Mouse (Mus musculus): ENCODE data around the gene Tbxas1. TPM values are rescaled to one million over a fixed set of nuclear protein-coding genes. Genes with fewer than 3 reads are reported as not detected.

The Tbxas1 gene
- polyA plus RNA-seq, 1 experiment from 2014 or later: 12.8 TPM

GRCm38 (mm10) chr6:39022461-39023181 lies 147.4 kb downstream of the Tbxas1 start:
- H3K9me3 ChIP-seq (replicated peaks; ENCODE audit: control insufficient read depth, low read length): no peaks in the 10 kb centered on the region; the same call in 1 of the 2 replicates
- H3K27ac ChIP-seq (ENCODE audit: low read length): no peak overlapping the region
- no peak overlapping the region for H3K4me3 ChIP-seq (ENCODE audit: low read depth, low read length)
- no peaks in the 10 kb centered on the region for H3K27me3 ChIP-seq (ENCODE audit: control insufficient read depth, insufficient read depth, low read depth, low read length)
- H3K36me3 ChIP-seq (ENCODE audit: control insufficient read depth, insufficient read depth): no peaks in the 10 kb centered on the region
- H3K4me2 ChIP-seq (ENCODE audit: low read depth, low read length): no peak overlapping the region
- no peak for ATAC-seq (ENCODE audit: low read depth)
- 64% methylated on average over 7 of the region's 7 CpGs for WGBS (ENCODE audit: insufficient replicate concordance)
- no peak overlapping the region for H3K9ac ChIP-seq (ENCODE audit: low read depth, low read length)
- H3K4me1 ChIP-seq (ENCODE audit: control insufficient read depth, low read depth, low read length): peaks cover 8% of the 10 kb centered on the region

GRCm38 (mm10) chr6:39024631-39025030 lies 149.4 kb downstream of the Tbxas1 start:
- 58% methylated on average over 4 of the region's 4 CpGs for WGBS (ENCODE audit: insufficient replicate concordance)
- no peak overlapping the region for H3K4me3 ChIP-seq (ENCODE audit: low read depth, low read length)
- no peak overlapping the region for H3K27ac ChIP-seq (ENCODE audit: low read length)
- no peaks in the 10 kb centered on the region for H3K36me3 ChIP-seq (ENCODE audit: control insufficient read depth, insufficient read depth)
- ATAC-seq (ENCODE audit: low read depth): no peak
- H3K27me3 ChIP-seq (ENCODE audit: control insufficient read depth, insufficient read depth, low read depth, low read length): no peaks in the 10 kb centered on the region
- no peaks in the 10 kb centered on the region for H3K9me3 ChIP-seq (replicated peaks; ENCODE audit: control insufficient read depth, low read length)
- H3K4me2 ChIP-seq (ENCODE audit: low read depth, low read length): no peak overlapping the region
- H3K9ac ChIP-seq (ENCODE audit: low read depth, low read length): no peak overlapping the region
- peaks cover 8% of the 10 kb centered on the region for H3K4me1 ChIP-seq (ENCODE audit: control insufficient read depth, low read depth, low read length)

- no peak overlapping the region for H3K9ac ChIP-seq (ENCODE audit: low read depth, low read length)
- ATAC-seq (ENCODE audit: low read depth): no peak
Observed at GRCm38 (mm10) chr6:39025038-39025437, 149.8 kb downstream of the Tbxas1 start.

GRCm38 (mm10) chr6:39030714-39031113 lies 155.5 kb downstream of the Tbxas1 start:
- ATAC-seq (ENCODE audit: low read depth): no peak
- H3K4me1 ChIP-seq (ENCODE audit: control insufficient read depth, low read depth, low read length): no peaks in the 10 kb centered on the region
- H3K27me3 ChIP-seq (ENCODE audit: control insufficient read depth, insufficient read depth, low read depth, low read length): no peaks in the 10 kb centered on the region
- no peaks in the 10 kb centered on the region for H3K36me3 ChIP-seq (ENCODE audit: control insufficient read depth, insufficient read depth)
- 60% methylated on average over 4 of the region's 4 CpGs for WGBS (ENCODE audit: insufficient replicate concordance)
- no peak overlapping the region for H3K27ac ChIP-seq (ENCODE audit: low read length)
- H3K4me3 ChIP-seq (ENCODE audit: low read depth, low read length): no peak overlapping the region
- H3K9ac ChIP-seq (ENCODE audit: low read depth, low read length): no peak overlapping the region
- no peak overlapping the region for H3K4me2 ChIP-seq (ENCODE audit: low read depth, low read length)
- no peaks in the 10 kb centered on the region for H3K9me3 ChIP-seq (replicated peaks; ENCODE audit: control insufficient read depth, low read length)

More at GRCm38 (mm10) chr6:39025038-39025437, 149.8 kb downstream of the Tbxas1 start:
- Histone ChIP-seq H3K27me3 (ENCODE audit: control insufficient read depth, insufficient read depth, low read depth, low read length) (no peaks in the 10 kb centered on the region), H3K4me1 (ENCODE audit: control insufficient read depth, low read depth, low read length) (peaks cover 8% of the 10 kb centered on the region), H3K4me3 (ENCODE audit: low read depth, low read length) (no peak overlapping the region), H3K27ac (ENCODE audit: low read length) (no peak overlapping the region), H3K9me3 (replicated peaks; ENCODE audit: control insufficient read depth, low read length) (no peaks in the 10 kb centered on the region), H3K4me2 (ENCODE audit: low read depth, low read length) (no peak overlapping the region), H3K36me3 (ENCODE audit: control insufficient read depth, insufficient read depth) (no peaks in the 10 kb centered on the region)
- 66% methylated on average over 7 of the region's 7 CpGs for whole genome bisulfite sequencing (ENCODE audit: insufficient replicate concordance)

GRCm38 (mm10) chr6:39033676-39034075 lies 158.5 kb downstream of the Tbxas1 start:
- no peak overlapping the region for H3K4me3 ChIP-seq (ENCODE audit: low read depth, low read length)
- WGBS (ENCODE audit: insufficient replicate concordance): 69% methylated on average over 7 of the region's 7 CpGs
- H3K9ac ChIP-seq (ENCODE audit: low read depth, low read length): no peak overlapping the region
- H3K36me3 ChIP-seq (ENCODE audit: control insufficient read depth, insufficient read depth): no peaks in the 10 kb centered on the region
- no peaks in the 10 kb centered on the region for H3K27me3 ChIP-seq (ENCODE audit: control insufficient read depth, insufficient read depth, low read depth, low read length)
- no peak overlapping the region for H3K27ac ChIP-seq (ENCODE audit: low read length)
- H3K4me1 ChIP-seq (ENCODE audit: control insufficient read depth, low read depth, low read length): no peaks in the 10 kb centered on the region
- H3K9me3 ChIP-seq (replicated peaks; ENCODE audit: control insufficient read depth, low read length): no peaks in the 10 kb centered on the region
- no peak for ATAC-seq (ENCODE audit: low read depth)
- H3K4me2 ChIP-seq (ENCODE audit: low read depth, low read length): no peak overlapping the region

GRCm38 (mm10) chr6:39035039-39035438 lies 159.8 kb downstream of the Tbxas1 start:
- H3K36me3 ChIP-seq (ENCODE audit: control insufficient read depth, insufficient read depth): no peaks in the 10 kb centered on the region
- no peaks in the 10 kb centered on the region for H3K4me1 ChIP-seq (ENCODE audit: control insufficient read depth, low read depth, low read length)
- H3K9ac ChIP-seq (ENCODE audit: low read depth, low read length): no peak overlapping the region
- H3K27me3 ChIP-seq (ENCODE audit: control insufficient read depth, insufficient read depth, low read depth, low read length): no peaks in the 10 kb centered on the region
- no peak overlapping the region for H3K4me3 ChIP-seq (ENCODE audit: low read depth, low read length)
- no peak overlapping the region for H3K4me2 ChIP-seq (ENCODE audit: low read depth, low read length)
- H3K27ac ChIP-seq (ENCODE audit: low read length): no peak overlapping the region
- no peak for ATAC-seq (ENCODE audit: low read depth)
- H3K9me3 ChIP-seq (replicated peaks; ENCODE audit: control insufficient read depth, low read length): no peaks in the 10 kb centered on the region
- WGBS (ENCODE audit: insufficient replicate concordance): 72% methylated on average over 6 of the region's 6 CpGs

- Histone ChIP-seq H3K36me3 (ENCODE audit: control insufficient read depth, insufficient read depth) (no peaks in the 10 kb centered on the region), H3K4me1 (ENCODE audit: control insufficient read depth, low read depth, low read length) (no peaks in the 10 kb centered on the region), H3K27ac (ENCODE audit: low read length) (no peak overlapping the region), H3K9ac (ENCODE audit: low read depth, low read length) (no peak overlapping the region), H3K27me3 (ENCODE audit: control insufficient read depth, insufficient read depth, low read depth, low read length) (no peaks in the 10 kb centered on the region), H3K4me2 (ENCODE audit: low read depth, low read length) (no peak overlapping the region), H3K4me3 (ENCODE audit: low read depth, low read length) (no peak overlapping the region), H3K9me3 (replicated peaks; ENCODE audit: control insufficient read depth, low read length) (no peaks in the 10 kb centered on the region)
- 59% methylated on average over 4 of the region's 4 CpGs for WGBS (ENCODE audit: insufficient replicate concordance)
- ATAC-seq (ENCODE audit: low read depth): no peak
Observed at GRCm38 (mm10) chr6:39036204-39036603, 161.0 kb downstream of the Tbxas1 start.

- Histone ChIP-seq H3K9ac (ENCODE audit: low read depth, low read length) (no peak overlapping the region), H3K36me3 (ENCODE audit: control insufficient read depth, insufficient read depth) (no peaks in the 10 kb centered on the region), H3K4me3 (ENCODE audit: low read depth, low read length) (no peak overlapping the region), H3K9me3 (replicated peaks; ENCODE audit: control insufficient read depth, low read length) (no peaks in the 10 kb centered on the region), H3K4me2 (ENCODE audit: low read depth, low read length) (no peak overlapping the region), H3K27ac (ENCODE audit: low read length) (no peak overlapping the region), H3K4me1 (ENCODE audit: control insufficient read depth, low read depth, low read length) (no peaks in the 10 kb centered on the region), H3K27me3 (ENCODE audit: control insufficient read depth, insufficient read depth, low read depth, low read length) (no peaks in the 10 kb centered on the region)
- no peak for ATAC-seq (ENCODE audit: low read depth)
- 80% methylated on average over 9 of the region's 9 CpGs for WGBS (ENCODE audit: insufficient replicate concordance)
Observed at GRCm38 (mm10) chr6:39040451-39040850, 165.2 kb downstream of the Tbxas1 start.

GRCm38 (mm10) chr6:39049141-39049540 lies 173.9 kb downstream of the Tbxas1 start:
- no peaks in the 10 kb centered on the region for H3K36me3 ChIP-seq (ENCODE audit: control insufficient read depth, insufficient read depth)
- H3K4me1 ChIP-seq (ENCODE audit: control insufficient read depth, low read depth, low read length): no peaks in the 10 kb centered on the region
- no peak overlapping the region for H3K9ac ChIP-seq (ENCODE audit: low read depth, low read length)
- no peaks in the 10 kb centered on the region for H3K27me3 ChIP-seq (ENCODE audit: control insufficient read depth, insufficient read depth, low read depth, low read length)
- no peak for ATAC-seq (ENCODE audit: low read depth)
- H3K9me3 ChIP-seq (replicated peaks; ENCODE audit: control insufficient read depth, low read length): no peaks in the 10 kb centered on the region
- WGBS (ENCODE audit: insufficient replicate concordance): 73% methylated on average over 5 of the region's 5 CpGs
- no peak overlapping the region for H3K4me3 ChIP-seq (ENCODE audit: low read depth, low read length)
- no peak overlapping the region for H3K4me2 ChIP-seq (ENCODE audit: low read depth, low read length)
- H3K27ac ChIP-seq (ENCODE audit: low read length): no peak overlapping the region

All from liver, embryonic 16.5 days (tissue).